8 mouse cellular contexts compared by ENCODE assay signal in genomic region chr3:95892066-95893052, GRCm38 (mm10). TPM values are rescaled to one million over a fixed set of nuclear protein-coding genes. Genes with fewer than 3 reads are reported as not detected.
DNase-seq lines count a peak whose midpoint lies in the region; ATAC-seq and TF ChIP-seq lines count a peak whose summit lies in the region.

No protein-coding gene starts in this region.

- no peaks in the 10 kb centered on the region for H3K27me3 ChIP-seq in ES-Bruce4 (ENCODE audit: control insufficient read depth, insufficient read depth, low read length, poor library complexity, severe bottlenecking)
- H3K27me3 ChIP-seq in hindbrain, embryonic 14.5 days (ENCODE audit: control insufficient read depth, insufficient read depth, low read length): no peaks in the 10 kb centered on the region

- peak; percentile 37 for DNase-seq in embryo, embryonic 10.5 days (ENCODE audit: low spot score)
- DNase-seq in embryo, embryonic 10 days (ENCODE audit: low spot score): no peak
- DNase-seq in hindbrain, embryonic 14.5 days (ENCODE audit: low spot score): no peak
- peak; percentile 54 for DNase-seq in lung, postnatal 14 days
- no peak for DNase-seq in left cerebral cortex, postnatal 14 days (ENCODE audit: low spot score in 2 of 2)
- no peak for DNase-seq in urinary bladder, postnatal 4 days (ENCODE audit: low spot score in 2 of 2)

- peak overlapping the region; percentile 52 for H3K9ac ChIP-seq in ES-Bruce4 (ENCODE audit: low read depth, poor library complexity, severe bottlenecking)
- H3K9ac ChIP-seq in hindbrain, embryonic 14.5 days: peak overlapping the region; percentile 8; the same call in 1 of the 2 replicates

- intact Hi-C loops in left cerebral cortex, postnatal 14 days (cut with DNase I): no loop called here

- H3K4me3 ChIP-seq in ES-Bruce4 (ENCODE audit: low read depth, low read length): peak overlapping the region; percentile 57
- no peak overlapping the region for H3K4me3 ChIP-seq in hindbrain, embryonic 14.5 days (replicated peaks; ENCODE audit: low read length)

- peak overlapping the region; percentile 96 for H3K27ac ChIP-seq in ES-Bruce4 (ENCODE audit: insufficient read depth, low read length)
- peak overlapping the region; percentile 51 for H3K27ac ChIP-seq in hindbrain, embryonic 14.5 days

- peaks cover 11% of the 10 kb centered on the region for H3K4me1 ChIP-seq in ES-Bruce4 (ENCODE audit: control insufficient read depth, insufficient read depth, low read length)
- peaks cover 8% of the 10 kb centered on the region; the same call in 1 of the 2 replicates for H3K4me1 ChIP-seq in hindbrain, embryonic 14.5 days (replicated peaks; ENCODE audit: control insufficient read depth, insufficient read depth, low read length)

- ATAC-seq in hindbrain, embryonic 14.5 days (ENCODE audit: low FRiP score): no peak
- ATAC-seq in cerebellum, adult (ENCODE audit: insufficient number of reproducible peaks, low FRiP score, low TSS enrichment): no peak

- H3K4me2 ChIP-seq in hindbrain, embryonic 14.5 days (replicated peaks): peak overlapping the region; percentile 93

- no peak for TF ChIP-seq CTCF in ES-Bruce4 (IDR thresholded peaks at IDR 0.05; ENCODE audit: low read depth, low read length)

- no peaks in the 10 kb centered on the region; the same call in 1 of the 2 replicates for H3K36me3 ChIP-seq in ES-Bruce4 (ENCODE audit: control insufficient read depth, insufficient read depth, low read length, poor library complexity, severe bottlenecking)
- H3K36me3 ChIP-seq in hindbrain, embryonic 14.5 days (replicated peaks; ENCODE audit: control insufficient read depth, insufficient read depth): 0 out of 2 replicates have a peak, but pooled peaks cover 5% of the 10 kb centered on the region

- WGBS in hindbrain, embryonic 14.5 days: 38% methylated on average over 11 of the region's 11 CpGs

- TF ChIP-seq EP300 in ES-Bruce4 (IDR thresholded peaks at IDR 0.05; ENCODE audit: insufficient read depth, low read depth, low read length): 0 out of 2 replicates have a peak, but pooled peaks have one; percentile 24

- H3K9me3 ChIP-seq in ES-Bruce4 (replicated peaks; ENCODE audit: control insufficient read depth, insufficient read depth, low read length, poor library complexity, severe bottlenecking): no peaks in the 10 kb centered on the region
- no peaks in the 10 kb centered on the region for H3K9me3 ChIP-seq in hindbrain, embryonic 14.5 days (ENCODE audit: control insufficient read depth, low read length)

- TF ChIP-seq POLR2A in ES-Bruce4 (IDR thresholded peaks at IDR 0.05; ENCODE audit: insufficient read depth, low read length): no peak

RNA-seq across cellular contexts. Expression of gene BC028528, which starts 0.6 kb away (rescaled TPM):
- polyA plus RNA-seq in ES-Bruce4 (2011; ENCODE audit: insufficient read depth, insufficient read length, low read depth, missing spikeins): 3.6 and 5.4 TPM in 2 replicates
- polyA plus RNA-seq in hindbrain, embryonic 14.5 days (2014; fragmentation: Nextera tagmentation; extraction: Ambion mirVana): 16.1 and 26.2 TPM in 2 replicates
- total RNA-seq in left cerebral cortex, postnatal 14 days (2021): 10 to 100 TPM; 10.4 to 12.7 TPM

RNA-seq across cellular contexts. Expression of gene Aph1a, which starts 1.4 kb away (rescaled TPM):
- 44.3 and 48.3 TPM in 2 replicates for polyA plus RNA-seq in ES-Bruce4 (2011; ENCODE audit: insufficient read depth, insufficient read length, low read depth, missing spikeins)
- 34.9 and 38.6 TPM in 2 replicates for polyA plus RNA-seq in hindbrain, embryonic 14.5 days (2014; fragmentation: Nextera tagmentation; extraction: Ambion mirVana)
- total RNA-seq in left cerebral cortex, postnatal 14 days (2021): 10 to 100 TPM; 72.2 to 79.0 TPM

RNA-seq across cellular contexts. Expression of gene Ciart, which starts 10.3 kb away (rescaled TPM):
- polyA plus RNA-seq in ES-Bruce4 (2011; ENCODE audit: insufficient read depth, insufficient read length, low read depth, missing spikeins): 5.9 and 7.6 TPM in 2 replicates
- polyA plus RNA-seq in hindbrain, embryonic 14.5 days (2014; fragmentation: Nextera tagmentation; extraction: Ambion mirVana): 2.4 and 2.7 TPM in 2 replicates
- total RNA-seq in left cerebral cortex, postnatal 14 days (2021): 10 to 100 TPM; 17.0 to 20.9 TPM

RNA-seq across cellular contexts. Expression of gene Car14, which starts 12.1 kb away (rescaled TPM):
- polyA plus RNA-seq in ES-Bruce4 (2011; ENCODE audit: insufficient read depth, insufficient read length, low read depth, missing spikeins): 2.4 and 3.3 TPM in 2 replicates
- 12.1 and 13.0 TPM in 2 replicates for polyA plus RNA-seq in hindbrain, embryonic 14.5 days (2014; fragmentation: Nextera tagmentation; extraction: Ambion mirVana)
- 1 to 10 TPM; 5.3 to 5.5 TPM for total RNA-seq in left cerebral cortex, postnatal 14 days (2021)

RNA-seq across cellular contexts. Expression of gene Mrps21, which starts 21.0 kb away (rescaled TPM):
- polyA plus RNA-seq in ES-Bruce4 (2011; ENCODE audit: insufficient read depth, insufficient read length, low read depth, missing spikeins): 142 and 163 TPM in 2 replicates
- 254 and 293 TPM in 2 replicates for polyA plus RNA-seq in hindbrain, embryonic 14.5 days (2014; fragmentation: Nextera tagmentation; extraction: Ambion mirVana)
- 100 to 1,000 TPM; 152 to 157 TPM for total RNA-seq in left cerebral cortex, postnatal 14 days (2021)

Comparison
In these comparisons a context has a peak if more than half of its experiments do, and no peak if none do; other contexts are left out.
1. DNase-seq: peak in embryo, embryonic 10.5 days (single experiment) and lung, postnatal 14 days (single experiment); none in embryo, embryonic 10 days (single experiment), hindbrain, embryonic 14.5 days (single experiment), left cerebral cortex, postnatal 14 days (0 of 2) and urinary bladder, postnatal 4 days (0 of 2).